Mouse (Mus musculus): ENCODE measurements around the gene Nptx1.

Gene Nptx1

DNA sequence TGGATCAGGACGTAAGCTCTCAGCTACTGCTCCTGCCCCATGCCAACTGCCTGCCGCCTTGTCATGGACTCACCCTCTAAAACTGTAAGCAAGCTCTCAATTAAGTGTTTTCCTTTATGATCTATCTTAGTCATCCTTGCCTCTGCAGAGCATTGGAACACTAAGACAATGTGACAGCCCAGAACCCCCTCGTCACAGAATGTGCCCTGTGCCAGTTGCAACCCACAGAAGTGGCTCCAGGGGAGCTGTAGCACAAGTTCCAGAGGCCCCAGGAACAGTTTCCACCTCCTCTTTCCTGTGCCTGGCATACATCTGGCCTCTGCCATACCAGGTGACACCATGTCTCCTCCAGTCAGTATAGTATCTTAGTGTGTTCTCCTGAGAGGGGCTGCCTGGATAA, 24.2 kb downstream of the Nptx1 start:
- WGBS, result 71% methylated on average over 3 of the region's 3 CpGs

DNA sequence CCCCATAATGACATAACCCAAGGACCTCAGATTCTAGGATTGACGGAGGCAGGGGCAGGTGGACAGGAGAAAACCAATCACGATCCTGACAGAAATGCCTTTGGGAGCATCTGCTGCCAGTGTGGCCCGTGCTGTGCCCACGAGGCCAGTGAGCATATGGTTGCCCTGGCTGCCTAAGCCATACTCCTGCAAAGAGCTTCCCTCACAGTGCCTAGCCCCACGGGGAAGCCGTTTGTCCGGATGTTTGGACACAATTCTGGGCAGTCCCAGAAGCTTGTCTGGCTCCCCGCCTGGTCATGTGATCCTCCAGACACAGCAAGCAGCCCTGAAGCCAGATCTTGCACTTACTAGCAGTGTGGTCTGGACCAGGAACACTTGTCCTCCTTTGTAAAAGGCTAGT, 24.8 kb downstream of the Nptx1 start:
- WGBS, result 46% methylated on average over 8 of the region's 8 CpGs

- WGBS, result 76% methylated on average over 6 of the region's 6 CpGs
These were observed 25.4 kb downstream of the Nptx1 start for GRCm38 (mm10) chr11:119521920-119522710.

DNA sequence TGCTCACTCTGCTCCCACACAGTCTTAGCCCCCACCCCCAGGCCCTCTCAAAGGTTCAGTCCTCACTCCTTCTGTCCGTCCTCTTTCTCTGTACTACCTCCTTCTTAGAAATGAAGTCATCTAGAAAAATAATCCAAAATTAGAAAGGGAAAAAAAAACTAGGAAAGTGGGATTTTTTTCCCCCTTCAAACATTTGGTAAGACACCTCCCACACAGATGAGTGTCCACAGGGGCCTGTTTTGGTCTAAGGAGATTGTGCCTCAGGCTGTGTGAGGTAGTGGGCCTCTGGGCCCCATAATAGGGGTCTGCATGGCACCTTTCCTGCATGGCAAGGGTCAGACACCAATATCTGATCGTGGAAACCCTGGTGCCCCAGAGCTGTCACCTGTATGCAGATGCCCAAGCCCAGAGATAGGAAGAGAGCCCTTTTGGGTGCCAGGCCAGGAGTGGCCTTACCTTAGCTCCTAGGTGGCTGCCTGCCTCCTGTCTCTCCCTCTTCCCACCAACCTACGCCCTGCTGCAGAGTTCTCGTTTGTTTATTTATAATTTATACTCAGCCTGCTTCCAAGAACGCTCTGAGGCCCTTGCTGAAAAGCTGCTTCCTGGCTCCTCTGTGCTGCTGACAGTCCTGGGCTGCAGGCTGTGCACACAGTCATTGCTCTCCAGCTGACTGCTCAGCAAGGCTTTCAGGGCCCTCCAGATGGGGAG, 27.4 kb downstream of the Nptx1 start:
- 39% methylated on average over 5 of the region's 5 CpGs for WGBS

GRCm38 (mm10) chr11:119519387-119519786, 28.2 kb downstream of the Nptx1 start:
- WGBS, result 100% methylated on average over 1 of the region's 1 CpGs

DNA sequence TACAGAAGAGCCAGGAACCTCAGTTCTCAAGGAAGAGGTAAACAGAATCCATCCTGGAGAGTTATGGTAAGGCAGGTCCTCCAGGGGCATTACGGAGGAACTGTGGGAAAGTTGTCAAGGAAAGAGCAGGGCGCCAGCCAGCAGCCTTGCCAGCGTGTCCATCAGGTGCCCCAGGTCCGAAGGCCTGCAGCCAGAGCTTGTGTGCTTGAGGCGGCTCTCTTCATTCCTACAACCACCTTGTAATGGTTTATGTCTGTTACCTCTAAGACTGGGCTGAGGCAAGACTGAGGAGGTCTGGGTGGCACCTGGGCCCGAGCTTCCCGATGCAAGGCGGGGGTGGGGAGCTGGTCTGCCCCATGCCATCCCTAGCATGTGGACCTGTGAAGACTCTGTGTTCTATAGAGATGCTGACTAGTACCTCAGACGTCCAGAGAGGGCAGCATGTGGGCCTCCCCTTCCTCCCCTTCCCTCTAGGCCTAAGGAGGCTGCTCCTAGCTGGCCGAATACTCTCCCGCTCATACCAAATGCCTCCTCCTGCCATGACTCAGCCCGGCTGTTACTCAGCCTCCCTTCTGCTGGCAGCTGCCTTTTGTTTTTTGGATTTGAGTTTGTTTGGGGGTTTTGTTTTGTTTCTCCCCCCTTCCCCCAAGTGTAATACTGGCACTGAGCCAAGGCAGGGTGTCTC, 30.7 kb downstream of the Nptx1 start:
- WGBS, result 55% methylated on average over 12 of the region's 12 CpGs

- WGBS, result 66% methylated on average over 16 of the region's 16 CpGs
These were observed 31.5 kb downstream of the Nptx1 start for GRCm38 (mm10) chr11:119515823-119516676.

DNA sequence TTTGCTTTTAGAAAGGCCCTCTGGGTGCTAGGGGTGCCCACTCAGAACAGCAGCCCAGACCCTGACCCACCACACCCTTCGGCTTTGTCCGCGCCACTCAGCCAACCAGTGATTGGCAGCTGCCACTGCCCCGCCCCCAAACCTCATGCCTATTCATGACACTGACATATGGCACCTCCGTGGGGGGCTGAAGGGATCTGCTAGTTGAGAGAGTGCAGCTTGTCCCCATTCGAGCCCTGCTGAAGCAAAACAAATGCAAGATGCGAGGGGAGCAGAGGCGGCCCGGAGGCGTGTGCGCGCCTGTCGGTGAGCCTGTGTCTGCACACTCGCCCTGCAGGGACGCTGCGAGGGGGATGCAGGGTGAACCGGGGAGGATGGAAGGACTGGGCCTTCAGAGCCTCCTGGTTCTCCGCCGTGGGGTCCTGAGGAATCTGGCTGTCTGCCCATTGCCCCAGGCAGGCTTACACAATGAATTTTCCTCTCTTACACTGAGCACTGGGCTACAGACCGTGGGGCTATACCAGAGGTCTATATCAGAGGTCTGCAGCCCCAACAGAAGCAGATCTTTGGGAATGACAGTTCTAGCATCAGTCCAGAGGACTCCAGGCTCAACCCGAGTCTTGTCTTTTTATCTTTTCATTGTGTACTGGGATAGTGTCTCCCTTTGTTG, 32.5 kb downstream of the Nptx1 start:
- WGBS, result 11% methylated on average over 21 of the region's 21 CpGs

DNA sequence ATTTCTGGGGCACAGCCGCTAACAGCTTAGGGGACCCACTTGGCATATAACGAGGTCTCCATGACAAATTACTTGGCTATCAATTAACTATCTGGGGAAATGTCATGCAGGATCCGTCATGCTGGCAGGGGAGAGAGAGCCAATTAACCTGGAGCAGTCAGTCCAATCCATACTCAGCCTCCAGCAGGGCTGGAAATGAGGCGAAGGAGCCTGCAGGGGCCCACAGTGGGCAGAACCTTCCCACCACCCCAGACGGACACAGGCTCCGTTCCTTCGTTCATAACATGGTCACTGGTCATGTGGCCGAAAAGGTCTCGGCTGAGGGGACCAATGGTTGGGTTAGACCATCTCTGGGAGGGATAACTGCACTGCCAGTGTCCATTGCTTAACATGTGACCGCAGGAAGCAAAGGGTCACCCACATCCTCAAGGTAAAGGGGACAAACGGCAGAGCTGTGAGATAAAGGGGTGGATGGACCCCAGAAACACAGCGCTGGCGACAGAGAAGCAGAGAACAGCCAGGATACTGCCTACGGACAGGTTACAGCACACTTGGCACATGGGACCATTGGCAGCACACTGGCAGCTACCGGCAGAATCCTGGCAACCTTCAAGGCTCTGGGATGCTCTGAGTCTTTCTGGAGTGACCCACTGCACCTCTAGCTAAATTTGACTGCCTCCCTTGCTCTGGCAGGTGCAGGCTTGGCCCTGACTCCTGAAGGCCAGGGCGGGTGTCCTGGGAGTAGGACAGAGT, 33.3 kb downstream of the Nptx1 start:
- WGBS, result 46% methylated on average over 16 of the region's 16 CpGs

GRCm38 (mm10) chr11:119513038-119513659, 34.4 kb downstream of the Nptx1 start:
- WGBS, result 49% methylated on average over 9 of the region's 9 CpGs

- WGBS, result 71% methylated on average over 5 of the region's 5 CpGs
These were observed 38.3 kb downstream of the Nptx1 start for GRCm38 (mm10) chr11:119509165-119509776.

DNA sequence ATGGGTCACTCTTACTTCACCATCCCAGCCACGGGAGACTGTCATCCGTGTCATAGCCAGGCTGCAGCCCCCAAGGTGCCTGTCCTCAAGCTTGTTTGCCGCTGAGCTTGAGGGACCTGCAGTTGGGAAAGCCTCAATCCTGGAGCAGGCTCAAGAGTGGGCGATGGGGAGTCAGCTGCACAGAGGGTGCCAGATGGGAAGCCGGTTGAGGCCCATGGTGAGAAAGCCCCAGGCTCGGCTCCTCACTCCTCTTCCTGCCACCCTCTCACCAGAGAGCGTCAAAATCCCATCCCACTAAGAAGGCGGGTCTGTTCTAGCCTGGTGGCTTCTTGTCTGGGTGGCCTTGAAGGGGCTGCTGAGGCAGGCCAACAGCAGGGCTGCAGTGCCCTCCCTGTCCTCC, 39.8 kb downstream of the Nptx1 start:
- WGBS, result 66% methylated on average over 8 of the region's 8 CpGs

- WGBS, result 93% methylated on average over 4 of the region's 4 CpGs
These were observed 41.2 kb downstream of the Nptx1 start for GRCm38 (mm10) chr11:119506386-119506785.

DNA sequence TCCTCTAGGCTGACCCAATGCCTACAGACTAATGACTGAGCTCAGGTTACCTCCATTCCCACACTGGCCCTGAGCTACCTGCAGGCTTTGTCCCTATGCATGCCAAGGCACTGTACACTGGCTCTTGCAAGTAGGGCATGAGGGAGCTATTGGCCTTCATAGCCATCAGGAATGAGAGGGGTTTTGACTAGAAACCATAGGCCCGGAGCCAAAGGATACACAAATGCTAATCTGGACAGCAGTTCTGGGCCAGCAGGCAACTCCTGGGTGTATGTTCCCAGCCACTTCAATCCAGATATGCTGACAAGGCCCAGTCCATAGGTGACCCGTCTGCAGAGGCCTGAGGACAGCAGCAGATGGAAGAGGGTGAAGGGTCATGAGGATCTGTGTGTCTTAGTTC, 47.5 kb downstream of the Nptx1 start:
- WGBS, result 67% methylated on average over 2 of the region's 2 CpGs

DNA sequence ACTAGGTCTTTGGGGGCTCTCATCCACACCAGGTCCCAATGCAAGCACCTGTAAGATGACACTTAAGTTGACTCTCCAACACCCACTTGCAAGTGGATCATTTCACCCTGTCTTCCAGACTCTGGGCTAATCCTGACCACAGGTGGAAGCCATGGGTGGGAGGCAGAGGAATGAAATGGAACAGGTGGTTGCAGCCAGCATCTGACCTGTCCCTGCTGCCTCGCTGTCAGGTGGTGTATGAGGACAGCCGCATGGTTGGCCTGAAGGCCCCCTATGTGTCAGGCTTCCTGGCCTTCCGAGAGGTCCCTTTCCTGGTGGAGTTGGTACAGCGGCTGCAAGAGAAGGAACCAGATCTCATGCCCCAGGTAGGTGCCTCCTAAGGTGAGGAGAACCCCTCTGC, 48.3 kb downstream of the Nptx1 start:
- WGBS, result 97% methylated on average over 4 of the region's 4 CpGs

DNA sequence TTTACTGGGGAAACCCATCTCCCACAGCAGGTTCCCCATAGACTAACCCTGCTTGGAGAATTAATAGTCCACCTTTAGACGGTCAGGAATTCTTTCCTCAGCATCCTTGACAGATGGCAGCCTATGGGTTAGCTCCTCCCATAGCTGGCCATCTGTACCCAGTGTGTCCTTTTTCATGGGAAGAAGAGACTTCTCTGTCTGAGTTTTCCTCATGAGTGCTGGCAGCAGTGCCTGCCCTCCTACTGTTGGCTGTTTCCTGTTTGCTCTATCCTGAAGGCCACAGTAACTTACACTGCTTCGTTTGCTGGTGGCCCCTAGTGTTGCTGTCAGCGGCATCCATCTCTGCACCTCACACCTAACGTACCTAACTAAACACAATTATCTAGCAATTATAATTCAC, 50.1 kb downstream of the Nptx1 start:
- WGBS, result 59% methylated on average over 4 of the region's 4 CpGs

DNA sequence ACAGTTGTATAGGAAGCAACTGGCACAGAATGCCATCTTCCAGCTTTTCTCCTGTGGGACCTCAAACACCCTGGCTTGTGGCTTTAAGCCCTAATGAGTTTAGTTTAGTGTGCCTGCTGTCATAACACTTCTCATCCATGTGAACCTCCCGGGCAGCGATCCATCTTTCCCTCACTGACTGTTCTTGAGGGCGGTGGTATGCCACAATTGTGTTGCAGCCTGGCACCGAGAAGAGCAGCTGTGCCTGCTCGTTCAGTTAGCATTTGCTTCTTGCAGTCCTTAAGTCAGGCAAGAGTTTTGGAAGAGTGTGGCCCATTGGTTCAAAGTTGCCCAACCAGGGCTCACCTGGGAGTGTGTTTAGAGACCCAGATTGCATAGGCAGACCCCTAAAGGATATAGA, 51.4 kb downstream of the Nptx1 start:
- 54% methylated on average over 5 of the region's 5 CpGs for WGBS

DNA sequence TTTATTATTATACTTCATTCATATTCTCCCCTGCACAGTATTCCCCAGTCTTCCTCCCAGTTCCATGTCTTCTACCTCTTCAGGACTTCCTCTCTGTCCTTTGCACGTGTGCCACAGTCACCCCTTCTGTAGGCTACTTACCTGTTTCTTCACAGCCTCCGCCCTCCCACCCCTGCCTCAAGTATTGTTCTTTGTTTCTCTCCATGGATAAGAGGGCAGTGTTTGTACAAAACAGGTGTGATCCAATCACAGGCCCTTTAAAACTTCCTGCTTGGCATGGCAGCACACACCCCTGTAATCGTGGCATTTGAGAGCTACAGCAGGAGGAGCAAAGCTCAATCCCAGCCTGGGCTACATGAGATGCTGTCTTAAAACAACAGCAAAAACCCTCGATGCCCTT, 54.0 kb downstream of the Nptx1 start:
- 72% methylated on average over 4 of the region's 4 CpGs for WGBS

GRCm38 (mm10) chr11:119492830-119493229, 54.7 kb downstream of the Nptx1 start:
- WGBS, result 92% methylated on average over 6 of the region's 6 CpGs

DNA sequence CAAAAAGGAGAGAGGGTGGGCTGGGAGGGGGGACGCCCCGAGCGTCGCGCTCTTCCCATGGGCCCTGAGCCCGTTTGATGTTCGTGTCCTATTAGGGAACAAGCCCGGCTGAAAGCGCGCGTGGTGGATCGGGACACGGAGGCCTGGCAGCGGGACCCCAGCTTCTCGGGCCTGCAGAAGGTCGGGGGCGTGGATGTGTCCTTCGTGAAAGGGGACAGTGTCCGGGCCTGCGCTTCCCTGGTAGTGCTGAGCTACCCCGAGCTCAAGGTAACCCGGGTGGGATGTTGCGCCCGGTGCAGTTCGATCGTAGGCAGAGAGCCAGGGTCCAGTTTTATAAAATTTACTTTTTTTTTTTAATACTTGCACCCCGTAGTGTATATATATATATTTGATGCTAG, 55.9 kb downstream of the Nptx1 start:
- WGBS, result 5% methylated on average over 27 of the region's 27 CpGs
